Mouse (Mus musculus) adipose tissue, adult 10 weeks (tissue): ENCODE measurements around the gene Aqp8. TPM values are rescaled to one million over a fixed set of nuclear protein-coding genes. Genes with fewer than 3 reads are reported as not detected.

Source experiments
- polyA plus RNA-seq: library from polyadenylated mRNA; stranded (reverse); fragments of 350-450 nt; fragmentation: Illumina TruSeq; extraction: RNeasy Lipid Tissue Mini Kit (QIAGEN cat#74804); gene quantifications from one replicate; pipeline ENCODE4 v1.2.3, GENCODE M21; 2014; ENCODE audit warnings: low read depth, low replicate concordance

Gene Aqp8
- 0.65 TPM for polyA plus RNA-seq

GRCm38 (mm10) chr7:123462070-123462501, at the start of gene Aqp8:
Gene Aqp8 (plus strand): TSS chr7:123462291.

DNA sequence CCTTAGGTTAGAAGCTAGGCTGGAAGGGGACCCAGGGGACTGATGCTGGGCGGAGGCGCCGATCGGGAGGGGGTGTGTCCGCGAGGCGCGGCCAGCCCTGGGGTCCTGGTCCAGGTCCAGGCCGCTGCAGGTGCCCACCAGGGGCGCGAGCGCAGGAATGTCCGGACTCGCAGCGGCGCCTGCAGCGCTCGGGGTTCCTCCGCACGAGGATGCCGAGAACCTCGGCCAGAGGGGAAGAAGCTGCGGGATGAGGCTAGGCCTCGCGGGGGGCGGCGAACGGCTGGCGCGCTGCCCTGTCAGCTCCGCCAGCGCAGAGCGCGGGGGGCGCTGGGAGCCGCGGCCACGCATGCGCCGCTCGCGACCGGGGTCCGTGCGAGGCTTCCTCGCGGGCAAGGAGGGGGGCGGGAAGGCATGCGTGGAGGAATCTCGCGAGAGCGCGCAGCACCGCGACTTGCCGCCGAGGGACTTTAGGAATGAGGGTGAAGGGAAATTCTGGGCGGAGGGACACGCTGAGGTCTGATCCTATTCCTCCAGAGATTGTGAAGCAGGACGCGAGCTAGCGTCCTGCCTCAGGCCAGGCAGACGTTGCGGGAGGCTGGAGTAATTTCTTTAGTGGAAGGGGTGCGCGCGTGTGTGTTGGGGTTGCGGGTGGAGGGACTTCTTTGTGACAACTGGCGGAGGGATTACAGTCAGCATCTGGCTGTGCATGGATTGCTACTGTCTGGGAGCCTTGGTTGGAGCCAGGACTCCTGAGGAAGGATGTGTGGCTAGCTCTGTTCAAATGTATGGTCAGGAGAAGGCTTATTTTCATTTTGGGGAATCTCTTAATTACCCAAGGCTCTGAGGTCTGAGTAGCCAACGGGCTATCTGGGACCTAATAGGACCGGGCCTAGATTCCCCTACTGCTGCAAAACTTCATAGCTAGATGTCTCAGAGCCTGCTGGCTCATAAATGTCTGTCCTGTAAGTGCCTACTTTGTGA, 38.4 kb downstream of the Aqp8 start, which contains the start of gene Zkscan2:
Gene Zkscan2, minus strand, starts transcription at position 211 of the 981 bp plus-strand sequence.

Other genes starting within 250 kb of the Aqp8 start
- not detected for gene Slc5a11, start 247.5 kb upstream of the Aqp8 start, polyA plus RNA-seq
- 60.8 TPM for gene Lcmt1, start 92.5 kb upstream of the Aqp8 start, polyA plus RNA-seq
- 38.7 TPM for gene Arhgap17, start 92.4 kb upstream of the Aqp8 start, polyA plus RNA-seq
- gene Zkscan2, start 38.2 kb downstream of the Aqp8 start, polyA plus RNA-seq, result 0.61 TPM